Mouse (Mus musculus) megakaryocyte progenitor cell, adult 5-6 weeks (primary cell): Measurements from ENCODE around the gene Cyp2e1. TPM values are rescaled to one million over a fixed set of nuclear protein-coding genes. Genes with fewer than 3 reads are reported as not detected.

ENCODE experiments used
- ATAC-seq: replicated peaks from 2 replicates; pipeline ENCODE4 v1.8.0; 2016; ENCODE audit warnings: mild to moderate bottlenecking, moderate TSS enrichment, inconsistent platforms; ENCODE audit not compliant: poor library complexity
- total RNA-seq, 2 experiments: library from RNA; stranded (forward) in 1 of 2; stranded (reverse) in 1 of 2; fragments of 157-497, 149-512 nt in 1 of 2; fragments of 200-1000 nt in 1 of 2; gene quantifications; 2 replicates each; pipeline versions ENCODE4 v1.2.3 to v1.2.4; 2015 to 2017

The Cyp2e1 gene
- total RNA-seq, 2 experiments from 2014 or later = not detected

- peak; percentile 98 for ATAC-seq
These were observed 42.2 kb downstream of the Cyp2e1 start for GRCm38 (mm10) chr7:140805704-140806103.

- ATAC-seq = peak; percentile 45; the same call in 1 of the 2 replicates
These were observed 47.0 kb downstream of the Cyp2e1 start for GRCm38 (mm10) chr7:140810496-140810895.

- ATAC-seq = no peak
These were observed 48.2 kb downstream of the Cyp2e1 start for GRCm38 (mm10) chr7:140811714-140812113.

- ATAC-seq = no peak
These were observed 49.3 kb downstream of the Cyp2e1 start for GRCm38 (mm10) chr7:140812850-140813249.

- no peak for ATAC-seq
These were observed 56.6 kb downstream of the Cyp2e1 start for GRCm38 (mm10) chr7:140820173-140820572.

GRCm38 (mm10) chr7:140821305-140821652 lies 57.7 kb downstream of the Cyp2e1 start:
- no peak for ATAC-seq

- peak; percentile 95 for ATAC-seq
These were observed 58.3 kb downstream of the Cyp2e1 start, which contains the start of gene Zfp941 for GRCm38 (mm10) chr7:140821653-140822329. Zfp941 (minus strand) TSS chr7:140822178.

GRCm38 (mm10) chr7:140822731-140823130 lies 59.2 kb downstream of the Cyp2e1 start:
- ATAC-seq = no peak

Other genes starting within 250 kb of the Cyp2e1 start
- gene Olfr538, start 195.9 kb upstream of the Cyp2e1 start, total RNA-seq (2015) = not detected in 2 replicates
- not detected in 2 replicates for gene Olfr538, start 195.9 kb upstream of the Cyp2e1 start, total RNA-seq (2017)
- not detected in 2 replicates for gene Olfr46, start 162.5 kb upstream of the Cyp2e1 start, total RNA-seq (2015)
- not detected in 2 replicates for gene Olfr46, start 162.5 kb upstream of the Cyp2e1 start, total RNA-seq (2017)
- not detected in 2 replicates for gene Olfr61, start 134.8 kb upstream of the Cyp2e1 start, total RNA-seq (2015)
- gene Olfr61, start 134.8 kb upstream of the Cyp2e1 start, total RNA-seq (2017) = not detected in 2 replicates
- gene Olfr53, start 117.3 kb upstream of the Cyp2e1 start, total RNA-seq (2015) = not detected in 2 replicates
- not detected in 2 replicates for gene Olfr53, start 117.3 kb upstream of the Cyp2e1 start, total RNA-seq (2017)
- not detected in 2 replicates for gene Olfr539, start 103.8 kb upstream of the Cyp2e1 start, total RNA-seq (2015)
- not detected in 2 replicates for gene Olfr539, start 103.8 kb upstream of the Cyp2e1 start, total RNA-seq (2017)
- gene Olfr45, start 81.8 kb upstream of the Cyp2e1 start, total RNA-seq (2015) = not detected in 2 replicates
- 0.10 TPM in 1 of 2 replicates, not detected in the other for gene Olfr45, start 81.8 kb upstream of the Cyp2e1 start, total RNA-seq (2017)
- not detected in 2 replicates for gene Olfr541, start 66.5 kb upstream of the Cyp2e1 start, total RNA-seq (2015)
- gene Olfr541, start 66.5 kb upstream of the Cyp2e1 start, total RNA-seq (2017) = not detected in 2 replicates
- gene Syce1, start 24.1 kb downstream of the Cyp2e1 start, total RNA-seq (2015) = 0.20 and 1.4 TPM in 2 replicates
- 2.7 and 4.4 TPM in 2 replicates for gene Syce1, start 24.1 kb downstream of the Cyp2e1 start, total RNA-seq (2017)
- 0.66 and 1.2 TPM in 2 replicates for gene Zfp941, start 58.4 kb downstream of the Cyp2e1 start, total RNA-seq (2015)
- gene Zfp941, start 58.4 kb downstream of the Cyp2e1 start, total RNA-seq (2017) = 1.4 and 1.5 TPM in 2 replicates
- not detected in 2 replicates for gene Urah, start 71.3 kb downstream of the Cyp2e1 start, total RNA-seq (2015)
- gene Urah, start 71.3 kb downstream of the Cyp2e1 start, total RNA-seq (2017) = not detected in 2 replicates
- gene Scgb1c1, start 81.8 kb downstream of the Cyp2e1 start, total RNA-seq (2015) = not detected in 2 replicates
- gene Scgb1c1, start 81.8 kb downstream of the Cyp2e1 start, total RNA-seq (2017) = not detected in 2 replicates
- gene Odf3, start 84.1 kb downstream of the Cyp2e1 start, total RNA-seq (2015) = not detected in 2 replicates
- gene Odf3, start 84.1 kb downstream of the Cyp2e1 start, total RNA-seq (2017) = not detected in 2 replicates
- 0.35 TPM in 1 of 2 replicates, not detected in the other for gene Gm45785, start 92.6 kb downstream of the Cyp2e1 start, total RNA-seq (2015)
- gene Gm45785, start 92.6 kb downstream of the Cyp2e1 start, total RNA-seq (2017) = not detected in 2 replicates
- 26.0 and 38.2 TPM in 2 replicates for gene Ric8a, start 93.2 kb downstream of the Cyp2e1 start, total RNA-seq (2015)
- 24.4 and 27.3 TPM in 2 replicates for gene Ric8a, start 93.2 kb downstream of the Cyp2e1 start, total RNA-seq (2017)
- 9.9 and 12.3 TPM in 2 replicates for gene Bet1l, start 93.8 kb downstream of the Cyp2e1 start, total RNA-seq (2015)
- 21.8 and 24.6 TPM in 2 replicates for gene Bet1l, start 93.8 kb downstream of the Cyp2e1 start, total RNA-seq (2017)
- 85.9 and 103 TPM in 2 replicates for gene Psmd13, start 118.2 kb downstream of the Cyp2e1 start, total RNA-seq (2015)
- 197 and 208 TPM in 2 replicates for gene Psmd13, start 118.2 kb downstream of the Cyp2e1 start, total RNA-seq (2017)
- gene Sirt3, start 118.6 kb downstream of the Cyp2e1 start, total RNA-seq (2015) = 22.9 and 23.0 TPM in 2 replicates
- 30.0 and 31.9 TPM in 2 replicates for gene Sirt3, start 118.6 kb downstream of the Cyp2e1 start, total RNA-seq (2017)
- gene Cox8b, start 136.7 kb downstream of the Cyp2e1 start, total RNA-seq (2015) = not detected in 2 replicates
- not detected in 2 replicates for gene Cox8b, start 136.7 kb downstream of the Cyp2e1 start, total RNA-seq (2017)
- not detected in 2 replicates for gene Nlrp6, start 157.2 kb downstream of the Cyp2e1 start, total RNA-seq (2015)
- gene Nlrp6, start 157.2 kb downstream of the Cyp2e1 start, total RNA-seq (2017) = not detected in 2 replicates
- gene Pgghg, start 177.7 kb downstream of the Cyp2e1 start, total RNA-seq (2015) = 5.1 and 7.3 TPM in 2 replicates
- gene Pgghg, start 177.7 kb downstream of the Cyp2e1 start, total RNA-seq (2017) = 8.2 and 9.0 TPM in 2 replicates
- 0.83 and 1.1 TPM in 2 replicates for gene Ifitm5, start 186.6 kb downstream of the Cyp2e1 start, total RNA-seq (2015)
- gene Ifitm5, start 186.6 kb downstream of the Cyp2e1 start, total RNA-seq (2017) = not detected in 2 replicates
- gene Gm45717, start 192.2 kb downstream of the Cyp2e1 start, total RNA-seq (2015) = not detected in 2 replicates
- 1.1 TPM in 1 of 2 replicates, not detected in the other for gene Gm45717, start 192.2 kb downstream of the Cyp2e1 start, total RNA-seq (2017)
- gene Ifitm2, start 192.2 kb downstream of the Cyp2e1 start, total RNA-seq (2015) = 577 and 637 TPM in 2 replicates
- 287 and 322 TPM in 2 replicates for gene Ifitm2, start 192.2 kb downstream of the Cyp2e1 start, total RNA-seq (2017)
- gene Ifitm1, start 203.5 kb downstream of the Cyp2e1 start, total RNA-seq (2015) = 57.8 and 89.8 TPM in 2 replicates
- 33.7 and 37.5 TPM in 2 replicates for gene Ifitm1, start 203.5 kb downstream of the Cyp2e1 start, total RNA-seq (2017)
- gene Ifitm3, start 247.0 kb downstream of the Cyp2e1 start, total RNA-seq (2015) = 147 and 203 TPM in 2 replicates
- 49.4 and 56.2 TPM in 2 replicates for gene Ifitm3, start 247.0 kb downstream of the Cyp2e1 start, total RNA-seq (2017)